Mouse (Mus musculus) forebrain, postnatal 0 days (tissue): ENCODE measurements at regions not wholly inside any gene's neighbourhood (a gene's known extent, or its start where the extent isn't known, plus 50 kb on each side); places are given as distances from the start of the nearest gene placed in this dataset.

Experiments
- ATAC-seq: fragments of 200-750 bp; cut with Nextera tagmentation; 2 replicates; pipeline ENCODE4 v1.8.0; 2017; ENCODE audit warnings: mild to moderate bottlenecking, moderate library complexity
- DNase-seq: peaks from one replicate; pipeline ENCODE4 v3.0.0-alpha.2; 2015
- H3K27ac ChIP-seq: fragments of 300-500 bp; sonication (generic); 2 replicates; pipeline ENCODE4 v1.5.1; 2014; ENCODE audit warnings: low read depth, mild to moderate bottlenecking, antibody characterized with exemption, low read length, moderate library complexity, mixed read lengths
- H3K27me3 ChIP-seq: fragments of 300-500 bp; sonication (generic); 2 replicates; pipeline ENCODE4 v1.6.1; 2014; ENCODE audit warnings: mild to moderate bottlenecking, low read length, mixed read lengths; ENCODE audit not compliant: insufficient read depth
- H3K36me3 ChIP-seq: fragments of 300-500 bp; sonication (generic); 2 replicates; pipeline ENCODE4 v1.6.1; 2014; ENCODE audit warnings: mild to moderate bottlenecking, moderate library complexity; ENCODE audit not compliant: insufficient read depth
- H3K4me1 ChIP-seq: fragments of 300-500 bp; sonication (generic); 2 replicates; pipeline ENCODE4 v1.6.1; 2014; ENCODE audit warnings: antibody characterized with exemption; ENCODE audit not compliant: insufficient read depth
- H3K4me2 ChIP-seq: fragments of 300-500 bp; sonication (generic); 2 replicates; pipeline ENCODE4 v1.6.1; 2014; ENCODE audit warnings: low read depth, mild to moderate bottlenecking, moderate library complexity
- H3K4me3 ChIP-seq: fragments of 300-500 bp; sonication (generic); 2 replicates; pipeline ENCODE4 v1.5.1; 2014; ENCODE audit warnings: low read depth, low read length, mixed read lengths
- H3K9ac ChIP-seq: fragments of 300-500 bp; sonication (generic); 2 replicates; pipeline ENCODE4 v1.6.1; 2014; ENCODE audit warnings: mild to moderate bottlenecking
- H3K9me3 ChIP-seq: fragments of 300-500 bp; sonication (generic); 2 replicates; pipeline ENCODE4 v1.6.1; 2016; ENCODE audit warnings: low read length
- CTCF ChIP-seq: sonication (generic); IDR thresholded peaks from 2 replicates; pipeline ENCODE4 v1.5.1; 2016; ENCODE audit warnings: antibody characterized with exemption, control low read depth, low read depth
- WGBS: fragments of 180-500 bp; shearing (Covaris S2); extraction: QIAGEN DNeasy Blood & Tissue Kit; methylation state at CpG from one replicate; pipeline ENCODE4 v1.1.7; 2014; 5-methylcytosine and 5-hydroxymethylcytosine counted together

DNA sequence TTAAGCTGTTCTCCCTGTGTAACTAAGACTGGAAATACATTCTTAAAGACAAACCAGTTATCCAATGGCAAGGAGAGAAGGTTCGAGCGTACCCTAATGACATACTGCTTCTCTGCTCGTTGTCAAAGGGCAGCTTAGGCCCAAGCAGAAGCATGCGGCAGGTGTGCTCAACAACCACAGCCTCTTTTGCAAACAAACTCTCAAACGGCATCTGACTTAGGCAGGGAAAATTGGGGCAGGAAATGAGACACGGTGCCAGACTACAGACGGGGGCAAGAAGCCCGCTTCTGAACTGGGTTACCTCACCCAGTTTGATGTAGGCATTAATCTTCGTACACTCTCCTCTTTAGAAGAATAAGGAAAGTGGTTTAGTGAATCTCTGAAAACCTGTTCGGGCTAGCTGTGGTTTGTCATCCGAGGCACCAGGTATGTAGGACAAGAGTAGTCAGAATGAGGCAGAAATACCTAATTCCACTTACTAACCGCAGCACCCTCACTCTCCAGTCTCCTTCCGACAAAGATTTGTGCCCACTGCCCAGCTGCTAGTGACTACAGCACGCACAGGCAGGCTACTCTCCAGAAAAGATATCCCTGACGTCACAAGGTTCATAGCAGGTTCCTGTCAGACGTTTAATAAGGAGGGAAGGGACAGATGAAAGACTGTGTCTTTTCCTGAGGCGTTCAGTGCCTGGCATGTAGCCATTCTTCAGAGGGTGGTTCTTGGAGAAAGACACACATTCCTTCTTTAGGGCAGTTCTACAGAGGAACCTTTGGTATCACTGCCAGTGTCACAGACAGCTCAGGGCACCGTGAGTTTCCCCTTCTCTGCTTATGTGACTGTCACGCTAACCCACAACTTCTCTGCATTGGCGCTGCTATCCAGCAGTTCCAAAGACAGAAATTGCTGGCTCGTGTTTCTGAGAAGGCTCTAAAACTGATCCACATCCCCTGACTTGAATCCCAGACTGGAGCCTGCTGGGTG, 175.8 kb downstream of the Tmx1 start:
- ATAC-seq: peak; percentile 14; the same call in 1 of the 2 replicates
- no peak for DNase-seq
- 67% methylated on average over 21 of the region's 21 CpGs for WGBS
- no peaks in the 10 kb centered on the region for H3K9me3 ChIP-seq
- peaks cover 11% of the 10 kb centered on the region; the same call in 1 of the 2 replicates for H3K4me1 ChIP-seq
- TF ChIP-seq CTCF: no peak
- no peaks in the 10 kb centered on the region for H3K27me3 ChIP-seq
- no peak overlapping the region for H3K4me2 ChIP-seq
- H3K4me3 ChIP-seq: no peak overlapping the region
- no peaks in the 10 kb centered on the region for H3K36me3 ChIP-seq
- H3K9ac ChIP-seq: no peak overlapping the region
- peak overlapping the region; percentile 21; the same call in 1 of the 2 replicates for H3K27ac ChIP-seq

DNA sequence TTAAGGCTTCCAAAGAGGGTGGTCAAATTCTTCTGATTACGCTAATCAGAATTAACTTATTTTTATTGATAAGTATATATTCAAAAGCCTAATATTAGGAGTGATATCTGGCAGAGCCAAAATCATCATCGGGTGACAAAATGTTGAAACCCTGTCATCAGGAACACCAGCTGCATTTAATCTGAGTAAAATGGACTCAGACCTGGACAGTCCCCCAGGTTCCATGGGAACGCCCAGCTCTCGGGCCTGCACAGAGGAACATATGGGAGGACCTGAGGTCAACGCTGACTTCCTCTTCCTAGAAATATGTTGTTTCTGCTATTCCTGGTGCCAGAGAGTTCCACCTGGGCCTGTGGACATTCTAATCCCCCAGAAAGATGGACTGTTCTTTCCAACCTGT, 176.5 kb downstream of the Tmx1 start:
- Histone ChIP-seq H3K27me3 (no peaks in the 10 kb centered on the region), H3K27ac (no peak overlapping the region), H3K36me3 (no peaks in the 10 kb centered on the region), H3K4me1 (peaks cover 6% of the 10 kb centered on the region; the same call in 1 of the 2 replicates), H3K4me3 (no peak overlapping the region), H3K9ac (no peak overlapping the region), H3K4me2 (no peak overlapping the region), H3K9me3 (no peaks in the 10 kb centered on the region)
- 93% methylated on average over 5 of the region's 5 CpGs for WGBS
- DNase-seq (no peak), ATAC-seq (no peak)
- TF ChIP-seq CTCF: no peak

DNA sequence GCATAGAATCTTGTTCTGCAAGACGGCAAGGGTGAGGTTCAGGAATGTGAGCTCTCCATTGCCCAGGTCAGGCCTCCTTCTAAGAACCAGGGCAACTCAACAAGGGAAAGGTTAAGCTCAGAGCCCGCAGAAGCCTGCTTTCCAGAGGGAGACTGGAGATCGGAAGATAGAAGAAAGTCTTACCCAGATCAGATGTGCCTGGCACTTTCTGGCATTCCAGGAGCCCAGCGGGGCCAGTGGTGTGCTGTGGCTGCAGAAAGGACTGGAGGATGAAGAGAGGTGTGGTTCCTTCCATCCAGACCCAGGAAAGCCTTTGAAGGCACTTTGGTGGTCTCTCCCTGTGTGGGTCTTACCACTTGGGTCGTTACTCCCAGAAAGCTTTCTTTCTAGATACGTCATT, 178.4 kb downstream of the Tmx1 start:
- 78% methylated on average over 6 of the region's 6 CpGs for WGBS

DNA sequence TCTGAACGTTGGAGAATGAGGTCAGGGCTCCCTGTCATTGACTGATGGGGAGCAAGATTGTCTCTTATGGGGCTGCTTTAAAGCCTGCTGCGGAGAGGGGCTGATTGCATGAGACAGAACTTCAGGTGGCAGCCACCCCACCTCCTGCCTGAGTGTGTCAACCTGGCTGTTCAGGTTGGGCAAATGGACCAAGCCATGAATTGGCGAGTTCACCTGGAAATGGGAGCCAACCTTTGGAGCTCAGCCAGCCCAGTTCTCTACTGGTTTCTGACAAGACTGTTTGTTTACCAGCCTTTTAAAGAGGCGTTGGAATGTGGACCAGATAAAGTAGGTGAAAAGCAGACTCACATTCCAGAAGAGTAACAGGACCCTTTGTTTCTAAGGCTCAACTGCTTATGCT, 180.3 kb downstream of the Tmx1 start:
- Histone ChIP-seq H3K4me3 (no peak overlapping the region), H3K27me3 (no peaks in the 10 kb centered on the region), H3K9ac (no peak overlapping the region), H3K4me1 (no peaks in the 10 kb centered on the region), H3K27ac (no peak overlapping the region), H3K4me2 (no peak overlapping the region), H3K36me3 (no peaks in the 10 kb centered on the region), H3K9me3 (no peaks in the 10 kb centered on the region)
- 73% methylated on average over 4 of the region's 4 CpGs for WGBS
- ATAC-seq (no peak), DNase-seq (no peak)
- TF ChIP-seq CTCF: no peak

More for the DNA sequence above, 178.4 kb downstream of the Tmx1 start:
- H3K36me3 ChIP-seq: no peaks in the 10 kb centered on the region
- no peak for DNase-seq
- no peak overlapping the region for H3K9ac ChIP-seq
- no peak for TF ChIP-seq CTCF
- H3K9me3 ChIP-seq: no peaks in the 10 kb centered on the region
- H3K4me3 ChIP-seq: no peak overlapping the region
- no peak for ATAC-seq
- H3K4me1 ChIP-seq: no peaks in the 10 kb centered on the region
- no peak overlapping the region for H3K4me2 ChIP-seq
- H3K27me3 ChIP-seq: no peaks in the 10 kb centered on the region
- no peak overlapping the region for H3K27ac ChIP-seq

DNA sequence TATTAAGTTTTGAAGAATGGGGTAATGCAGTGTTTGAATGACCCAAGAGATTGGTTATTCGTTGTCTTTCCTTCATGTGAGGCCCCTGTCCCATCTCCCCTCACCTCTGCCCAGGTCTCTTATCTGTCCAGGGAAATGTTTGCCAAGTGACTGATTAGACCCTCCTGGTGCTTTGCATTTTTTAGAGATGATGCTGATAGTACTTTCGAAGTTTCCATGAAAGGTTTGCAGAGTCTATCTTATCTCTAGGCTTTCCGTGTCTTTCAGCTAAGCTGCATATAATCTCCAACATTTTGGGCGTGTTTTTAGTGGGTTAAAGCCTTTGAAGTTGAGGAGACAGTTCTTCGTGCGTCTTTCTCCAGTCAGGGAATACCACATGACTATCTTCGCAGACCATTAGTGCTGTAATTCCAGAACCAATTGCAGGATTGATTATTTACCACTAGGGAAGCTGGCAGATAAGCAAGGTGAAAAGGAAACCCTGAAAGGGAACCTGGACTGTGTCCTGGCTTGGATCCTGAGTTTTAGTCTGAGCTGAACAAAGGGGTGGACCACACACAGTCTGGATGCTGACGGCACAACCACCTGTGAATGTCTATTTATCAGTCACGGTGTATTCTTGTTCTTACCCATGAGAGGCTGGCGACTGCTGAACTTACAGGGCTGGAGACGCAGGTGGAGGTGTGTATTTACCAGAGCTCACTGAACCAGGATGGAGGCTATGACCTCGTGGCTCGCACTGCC, 180.9 kb downstream of the Tmx1 start:
- no peak for TF ChIP-seq CTCF
- no peaks in the 10 kb centered on the region for H3K4me1 ChIP-seq
- no peaks in the 10 kb centered on the region for H3K27me3 ChIP-seq
- DNase-seq: no peak
- H3K27ac ChIP-seq: no peak overlapping the region
- no peak overlapping the region for H3K9ac ChIP-seq
- H3K4me3 ChIP-seq: no peak overlapping the region
- H3K4me2 ChIP-seq: no peak overlapping the region
- H3K9me3 ChIP-seq: no peaks in the 10 kb centered on the region
- H3K36me3 ChIP-seq: no peaks in the 10 kb centered on the region
- ATAC-seq: no peak
- WGBS: 74% methylated on average over 13 of the region's 13 CpGs

DNA sequence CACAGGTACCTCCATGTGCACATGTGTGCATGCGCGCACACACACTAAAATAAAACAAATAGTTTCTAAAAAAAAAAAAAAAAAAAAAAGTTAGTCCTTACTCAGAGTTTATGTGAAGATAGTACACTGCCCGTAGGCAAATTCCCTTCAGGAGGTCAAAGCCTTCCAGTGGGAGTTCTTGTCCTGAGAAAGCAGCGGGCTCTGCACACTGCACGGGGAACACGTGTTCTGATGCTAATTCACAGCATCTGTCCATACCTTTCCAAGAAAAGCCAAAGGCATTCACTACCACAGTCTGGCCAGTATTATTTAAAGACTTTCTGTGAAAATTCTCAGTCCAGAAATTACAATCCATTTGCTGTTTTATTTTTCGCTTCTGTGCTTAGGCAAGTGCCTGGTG, 183.1 kb downstream of the Tmx1 start:
- H3K4me2 ChIP-seq: no peak overlapping the region
- H3K9me3 ChIP-seq: no peaks in the 10 kb centered on the region
- H3K4me1 ChIP-seq: no peaks in the 10 kb centered on the region
- no peak overlapping the region for H3K4me3 ChIP-seq
- no peak overlapping the region for H3K27ac ChIP-seq
- no peaks in the 10 kb centered on the region for H3K27me3 ChIP-seq
- 85% methylated on average over 7 of the region's 7 CpGs for WGBS
- H3K36me3 ChIP-seq: no peaks in the 10 kb centered on the region
- ATAC-seq (no peak), DNase-seq (no peak)
- H3K9ac ChIP-seq: no peak overlapping the region
- TF ChIP-seq CTCF: no peak

DNA sequence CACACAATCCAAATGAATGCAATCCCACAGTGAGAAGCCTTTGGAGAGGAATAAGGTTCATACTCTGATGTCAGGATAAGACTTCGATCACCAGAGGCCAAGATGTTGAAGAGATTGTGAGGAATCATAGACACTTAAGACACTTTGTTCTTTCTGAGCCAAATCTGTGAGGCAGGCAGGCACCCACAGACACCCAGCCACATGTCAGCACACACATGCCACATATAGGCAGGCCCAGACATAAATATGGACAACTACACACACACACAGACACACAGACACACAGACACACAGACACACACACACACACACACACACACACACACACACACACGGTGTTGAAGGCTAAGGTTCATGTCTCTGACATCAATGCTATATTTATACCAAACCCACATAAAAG, 185.1 kb upstream of the Frmd6 start:
- no peak for TF ChIP-seq CTCF
- no peak overlapping the region for H3K27ac ChIP-seq
- ATAC-seq (no peak), DNase-seq (no peak)
- H3K4me2 ChIP-seq: no peak overlapping the region
- H3K4me1 ChIP-seq: no peaks in the 10 kb centered on the region
- no peaks in the 10 kb centered on the region for H3K27me3 ChIP-seq
- no peaks in the 10 kb centered on the region for H3K9me3 ChIP-seq
- WGBS: 87% methylated on average over 2 of the region's 2 CpGs
- H3K36me3 ChIP-seq: no peaks in the 10 kb centered on the region
- no peak overlapping the region for H3K9ac ChIP-seq
- H3K4me3 ChIP-seq: no peak overlapping the region
